Mouse (Mus musculus): ENCODE results near the gene 1700030K09Rik. TPM values are rescaled to one million over a fixed set of nuclear protein-coding genes. Genes with fewer than 3 reads are reported as not detected.
A peak's percentile ranks its signal among the peaks of the same experiment; 100 is the strongest.

Gene 1700030K09Rik
- total RNA-seq, 2 experiments from 2014 or later, result 6.6 to 10.5 TPM

DNA sequence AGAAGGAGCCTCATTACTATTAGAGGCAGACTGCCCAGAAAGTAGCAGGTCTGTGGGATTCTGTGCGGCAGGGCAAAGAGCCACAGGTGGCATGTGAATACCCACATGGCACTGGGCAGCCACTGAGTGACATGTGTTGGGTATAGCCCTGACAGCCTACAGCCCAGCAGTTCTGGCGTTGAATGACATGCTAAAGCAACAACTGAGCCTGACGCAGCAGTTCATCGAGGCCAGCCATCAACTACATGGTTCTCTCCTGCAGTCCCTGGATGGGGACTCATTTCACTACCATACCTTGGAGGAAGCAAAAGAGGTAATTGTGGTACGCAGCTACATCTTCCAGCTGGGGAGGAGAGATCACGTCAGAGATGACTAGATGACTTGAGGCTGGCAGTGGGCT is 14.8 kb downstream of the 1700030K09Rik start:
- DNase-seq (ENCODE audit: low spot score in 2 of 2), result no peak

DNA sequence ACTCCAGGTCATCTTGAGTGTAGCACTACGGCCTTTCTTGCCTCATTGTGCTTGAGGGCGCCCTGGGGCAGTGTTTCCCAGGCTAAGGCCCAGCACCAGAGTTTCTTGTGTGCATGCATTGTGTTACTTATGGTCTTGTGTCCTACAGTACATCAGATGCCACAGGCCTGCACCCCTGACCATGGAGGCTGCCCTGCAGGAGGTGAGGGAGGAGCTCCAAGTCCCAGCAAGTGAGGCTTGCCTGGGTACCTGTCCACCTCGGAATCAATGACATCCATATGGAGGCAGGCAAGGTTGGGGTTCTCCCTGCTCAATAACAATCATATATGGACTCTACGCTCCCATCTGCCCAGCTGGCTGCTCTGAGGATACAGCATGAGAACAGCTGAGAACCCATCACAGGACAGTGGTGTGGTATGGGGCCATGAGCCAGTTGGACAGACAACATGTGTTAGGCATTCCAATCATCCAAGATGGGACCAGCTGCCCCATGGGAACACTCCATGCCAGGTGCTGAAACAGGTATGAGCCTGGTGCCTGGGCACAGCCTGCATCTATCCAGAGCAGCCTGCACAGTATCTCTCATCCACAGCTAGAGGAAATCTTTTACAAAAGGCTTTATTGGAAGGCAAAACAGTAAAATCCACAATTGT is 16.3 kb downstream of the 1700030K09Rik start:
- DNase-seq (ENCODE audit: low spot score in 2 of 2), result no peak

DNA sequence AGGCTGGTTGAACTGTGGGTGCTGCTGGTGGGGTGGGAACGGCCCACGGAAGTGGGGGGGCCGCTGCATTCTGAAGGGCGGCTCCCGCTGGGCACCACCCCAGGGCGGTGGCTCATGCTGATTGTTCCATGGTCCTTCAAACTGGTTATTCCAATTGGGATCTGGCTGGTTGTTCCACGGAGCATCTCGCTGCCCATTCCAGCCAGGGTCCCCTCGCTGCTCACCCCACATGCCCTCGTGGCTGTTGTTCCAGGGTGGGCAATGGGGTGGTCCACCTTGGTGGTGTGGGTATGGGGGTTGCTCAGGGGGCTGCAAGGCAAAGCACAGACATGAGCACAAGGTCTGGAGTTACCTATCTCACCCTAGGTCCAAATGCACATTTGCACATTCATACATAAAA is 20.5 kb downstream of the 1700030K09Rik start:
- no peak for DNase-seq (ENCODE audit: low spot score in 2 of 2)

GRCm38 (mm10) chr8:72469243-72469642 is 25.6 kb downstream of the 1700030K09Rik start:
- no peak for DNase-seq (ENCODE audit: low spot score in 2 of 2)

DNA sequence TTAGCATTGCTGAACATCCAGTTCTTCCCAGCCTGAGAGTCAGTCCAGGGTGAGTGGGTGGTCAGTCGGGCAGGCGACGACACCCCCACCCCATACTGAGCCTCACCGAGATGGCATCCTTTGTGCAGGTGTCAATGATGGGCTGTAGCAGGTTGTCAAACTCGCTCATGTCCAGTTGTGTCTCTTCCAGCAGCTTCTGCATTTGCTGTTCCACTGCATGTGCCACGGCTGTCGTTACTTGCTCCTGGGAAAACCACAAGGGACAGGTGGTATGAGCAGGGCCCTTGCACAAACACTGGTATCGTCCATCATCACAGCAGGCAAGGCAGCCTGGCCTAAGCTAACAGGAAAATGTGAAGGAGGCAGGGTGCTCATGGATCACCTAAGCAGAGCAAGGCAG is 26.3 kb downstream of the 1700030K09Rik start:
- DNase-seq (ENCODE audit: low spot score in 2 of 2), result no peak

DNA sequence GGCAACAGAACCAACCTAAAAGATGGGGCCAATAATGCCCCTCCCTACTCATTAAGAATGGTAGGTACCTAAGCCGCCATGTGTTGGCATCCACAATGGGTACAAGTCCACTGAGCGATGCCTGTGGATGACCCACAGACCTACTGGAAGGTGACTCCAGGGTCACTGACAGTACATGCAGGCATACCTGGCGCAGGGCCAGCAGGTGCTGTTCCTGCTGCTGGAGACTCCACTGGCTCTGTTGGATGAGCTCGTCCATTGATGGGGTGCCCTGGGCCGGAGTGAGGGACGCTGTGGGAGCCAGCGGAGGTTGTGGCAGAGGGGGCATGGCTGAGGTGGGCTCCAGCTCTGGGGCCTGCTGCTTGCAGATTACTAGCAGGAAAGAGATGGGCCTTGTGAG is 27.0 kb downstream of the 1700030K09Rik start:
- DNase-seq (ENCODE audit: low spot score in 2 of 2), result no peak

- peak; percentile 93 to 94 for DNase-seq (ENCODE audit: low spot score in 2 of 2)
Measured at GRCm38 (mm10) chr8:72474826-72475546, 31.3 kb downstream of the 1700030K09Rik start, which contains the start of gene Cherp. Gene Cherp (minus strand): TSS chr8:72475226.

GRCm38 (mm10) chr8:72485456-72486199 is 41.9 kb downstream of the 1700030K09Rik start:
- no peak for DNase-seq (ENCODE audit: low spot score in 2 of 2)

DNA sequence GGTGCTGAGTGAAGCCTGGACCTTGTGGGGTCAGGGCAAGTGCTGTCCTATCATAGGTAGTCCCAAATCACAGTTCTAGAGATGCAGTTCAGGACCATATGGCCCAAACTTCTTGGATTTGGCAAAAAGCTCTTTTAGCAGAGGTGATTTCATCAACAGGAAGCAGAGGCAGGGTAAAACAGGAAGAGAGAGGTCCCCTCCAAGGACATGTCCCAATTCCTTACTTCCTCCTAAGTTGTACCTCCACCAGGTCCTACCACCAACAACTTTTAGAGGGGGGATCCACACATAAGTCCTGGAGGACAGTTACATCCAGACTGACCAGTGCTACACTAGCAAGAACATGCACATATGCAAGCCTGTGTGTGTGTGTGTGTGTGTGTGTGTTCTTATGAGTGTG is 43.3 kb downstream of the 1700030K09Rik start:
- no peak for DNase-seq (ENCODE audit: low spot score in 2 of 2)

- DNase-seq (ENCODE audit: low spot score in 2 of 2), result no peak
Measured at GRCm38 (mm10) chr8:72491017-72491416, 47.3 kb downstream of the 1700030K09Rik start.

- no peak for DNase-seq (ENCODE audit: low spot score in 2 of 2)
Measured at GRCm38 (mm10) chr8:72491680-72492621, 48.3 kb downstream of the 1700030K09Rik start, which contains the start of gene Slc35e1. Gene Slc35e1 (minus strand): TSS chr8:72492614.

GRCm38 (mm10) chr8:72492622-72493081 is 49.0 kb downstream of the 1700030K09Rik start:
- DNase-seq (ENCODE audit: low spot score in 2 of 2), result peak; percentile 99 to 100

- DNase-seq (ENCODE audit: low spot score in 2 of 2), result no peak
Measured at GRCm38 (mm10) chr8:72493381-72493780, 49.7 kb downstream of the 1700030K09Rik start.

GRCm38 (mm10) chr8:72495411-72496111 is 51.9 kb downstream of the 1700030K09Rik start:
- no peak for DNase-seq (ENCODE audit: low spot score in 2 of 2)

DNA sequence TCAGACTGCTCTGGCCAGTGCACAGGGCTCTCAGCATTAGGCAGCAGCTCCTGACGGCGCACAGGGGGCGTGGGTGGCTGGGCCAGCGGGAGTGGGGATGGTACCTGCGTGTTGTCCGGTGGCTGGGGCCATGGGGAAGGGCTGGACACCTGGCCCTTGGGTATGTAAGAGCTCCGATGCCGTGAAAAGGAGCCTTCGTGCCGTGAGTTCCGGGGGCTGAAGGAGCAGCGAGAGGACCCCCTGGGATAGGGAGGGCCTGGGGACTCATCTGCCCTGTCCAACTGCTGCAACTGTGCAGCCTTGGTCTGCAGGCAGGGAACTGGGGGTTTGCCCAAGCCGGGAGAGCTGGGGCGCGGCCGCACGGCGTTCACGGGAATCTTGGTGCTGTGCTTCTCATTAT is 52.5 kb downstream of the 1700030K09Rik start:
- no peak for DNase-seq (ENCODE audit: low spot score in 2 of 2)

GRCm38 (mm10) chr8:72497911-72498310 is 54.2 kb downstream of the 1700030K09Rik start:
- no peak for DNase-seq (ENCODE audit: low spot score in 2 of 2)

- no peak for DNase-seq (ENCODE audit: low spot score in 2 of 2)
Measured at GRCm38 (mm10) chr8:72498527-72498926, 54.8 kb downstream of the 1700030K09Rik start.

- no peak for DNase-seq (ENCODE audit: low spot score in 2 of 2)
Measured at GRCm38 (mm10) chr8:72499521-72500284, 56.0 kb downstream of the 1700030K09Rik start.

GRCm38 (mm10) chr8:72500521-72500931 is 56.8 kb downstream of the 1700030K09Rik start:
- DNase-seq (ENCODE audit: low spot score in 2 of 2), result no peak

All from adrenal gland, adult 18-20 months (tissue).